Comparison of ENCODE assay signal across 6 mouse cellular contexts in the genomic region with DNA sequence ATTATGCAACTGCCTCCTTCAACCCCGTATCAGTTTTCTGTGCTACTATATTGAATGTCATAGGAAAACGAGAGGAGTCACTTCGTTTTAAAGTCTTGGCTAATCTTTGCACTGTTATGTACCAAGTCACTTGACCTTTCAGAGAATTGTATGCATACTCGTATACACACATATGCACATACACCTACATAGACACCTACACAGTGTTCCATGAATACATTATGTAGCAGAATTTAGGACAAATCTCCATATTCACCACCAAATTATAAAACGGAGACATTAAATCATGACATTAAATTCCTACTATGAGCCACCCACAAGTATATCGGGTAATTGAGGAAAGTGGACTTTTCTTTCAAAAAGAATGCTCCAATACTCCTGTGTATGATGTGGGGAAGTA.
"Had no signal": no experiment of that assay in that cellular context is flagged by ENCODE, and none has a peak within 500 bp of the region (broad histone marks: within the 10 kb centered on the region; RNA-seq: fewer than 3 reads in every experiment).

No protein-coding gene starts in this region.

- DNase-seq: liver, postnatal 0 days; lung, adult 2 months; lung, postnatal 14 days; thymus, adult 2 months; thymus, postnatal 25 days; thymus, postnatal 4 days had no signal
